Comparison of ENCODE assay signal across 16 mouse cellular contexts in the genomic region with DNA sequence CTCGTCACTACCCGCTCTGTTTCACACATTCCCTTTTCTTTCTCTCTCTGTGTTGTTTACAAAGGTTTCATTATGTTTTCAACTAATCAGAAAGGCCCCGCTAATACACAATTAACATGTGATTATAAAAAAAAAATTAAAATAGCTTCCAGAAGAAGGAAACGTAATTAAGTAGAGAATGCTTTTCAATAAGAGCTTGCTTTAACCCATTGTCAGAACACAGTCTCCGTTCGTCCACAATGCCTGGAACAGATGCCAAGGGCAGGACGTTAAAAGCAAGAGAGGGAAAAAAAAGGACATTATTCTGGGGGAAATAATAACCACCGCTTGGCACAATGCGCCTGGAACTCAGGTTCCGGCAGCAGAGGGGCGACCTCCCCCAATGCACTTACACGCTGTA.
DNase-seq lines count a peak whose midpoint lies in the region; ATAC-seq and TF ChIP-seq lines count a peak whose summit lies in the region.
"Had no signal": no experiment of that assay in that cellular context is flagged by ENCODE, and none has a peak within 500 bp of the region (broad histone marks: within the 10 kb centered on the region; RNA-seq: fewer than 3 reads in every experiment).

No protein-coding gene starts in this region.

- ATAC-seq in embryonic facial prominence, embryonic 15.5 days (ENCODE audit: insufficient number of reproducible peaks, low FRiP score, low TSS enrichment, low read depth) = no peak
- no peak for ATAC-seq in forebrain, postnatal 0 days
- ATAC-seq in erythroblast, adult 5-6 weeks (replicated peaks; ENCODE audit: low FRiP score, poor library complexity, severe bottlenecking) = no peak

- no peak overlapping the region; the same call in 1 of the 2 replicates for H3K4me3 ChIP-seq in layer of hippocampus, adult 2 months
- H3K4me3 ChIP-seq in embryonic facial prominence, embryonic 15.5 days (replicated peaks) = no peak overlapping the region
- no peak overlapping the region for H3K4me3 ChIP-seq in forebrain, postnatal 0 days (ENCODE audit: low read depth, low read length)
- H3K4me3 ChIP-seq: myocyte had no signal

- H3K4me2 ChIP-seq in embryonic facial prominence, embryonic 15.5 days (replicated peaks) = 0 out of 2 replicates have a peak overlapping the region, but pooled peaks have one; percentile 34
- H3K4me2 ChIP-seq in forebrain, postnatal 0 days (ENCODE audit: low read depth) = peak overlapping the region; percentile 32; the same call in 1 of the 2 replicates

- H3K9me3 ChIP-seq in embryonic facial prominence, embryonic 15.5 days (replicated peaks) = no peaks in the 10 kb centered on the region
- H3K9me3 ChIP-seq in forebrain, postnatal 0 days (ENCODE audit: low read length) = no peaks in the 10 kb centered on the region

- TF ChIP-seq CTCF in layer of hippocampus, adult 2 months (conservative IDR thresholded peaks at IDR 0.05) = no peak
- no peak for TF ChIP-seq CTCF in brain, embryonic 14.5 days (IDR thresholded peaks at IDR 0.05; ENCODE audit: borderline replicate concordance, extremely low read depth, insufficient read depth, insufficient read length)
- no peak for TF ChIP-seq CTCF in forebrain, postnatal 0 days (IDR thresholded peaks at IDR 0.05; ENCODE audit: low read depth)

- no peak overlapping the region for H3K9ac ChIP-seq in embryonic facial prominence, embryonic 15.5 days
- H3K9ac ChIP-seq in forebrain, postnatal 0 days = 0 out of 2 replicates have a peak overlapping the region, but pooled peaks have one; percentile 23
- H3K9ac ChIP-seq: liver, embryonic 14.5 days had no signal

- H3K27ac ChIP-seq in layer of hippocampus, adult 2 months = peak overlapping the region; percentile 69
- no peak overlapping the region for H3K27ac ChIP-seq in embryonic facial prominence, embryonic 15.5 days (replicated peaks)
- H3K27ac ChIP-seq in forebrain, postnatal 0 days (ENCODE audit: low read depth, low read length) = peak overlapping the region; percentile 72
- H3K27ac ChIP-seq: liver, embryonic 14.5 days had no signal

- 54% methylated on average over 12 of the region's 12 CpGs for WGBS in embryonic facial prominence, embryonic 15.5 days
- 11% methylated on average over 12 of the region's 12 CpGs for WGBS in forebrain, postnatal 0 days

- DNase-seq in layer of hippocampus, adult 2 months (ENCODE audit: low spot score in 2 of 2) = no peak
- no peak for DNase-seq in layer of hippocampus, postnatal 14 days (ENCODE audit: low spot score in 2 of 2)
- peak; percentile 78 for DNase-seq in brain, embryonic 14.5 days (ENCODE audit: low read depth)
- no peak for DNase-seq in forebrain, postnatal 0 days
- no peak for DNase-seq in ovary, postnatal 10 days (ENCODE audit: low spot score)
- DNase-seq in lung, postnatal 36 days = no peak
- DNase-seq: adrenal gland, postnatal 25 days; cerebellum, adult 2 months; gastrocnemius, postnatal 25 days; heart, postnatal 14 days; kidney, adult 9 months; spleen, adult 18-20 months had no signal

- H3K4me1 ChIP-seq in embryonic facial prominence, embryonic 15.5 days = peaks cover 86% of the 10 kb centered on the region
- peaks cover 63% of the 10 kb centered on the region for H3K4me1 ChIP-seq in forebrain, postnatal 0 days (ENCODE audit: insufficient read depth)

- H3K36me3 ChIP-seq in embryonic facial prominence, embryonic 15.5 days = no peaks in the 10 kb centered on the region
- H3K36me3 ChIP-seq in forebrain, postnatal 0 days (ENCODE audit: insufficient read depth) = no peaks in the 10 kb centered on the region

- TF ChIP-seq POLR2A in brain, embryonic 14.5 days (IDR thresholded peaks at IDR 0.05; ENCODE audit: borderline replicate concordance, extremely low read depth, insufficient read depth, insufficient read length, poor library complexity, severe bottlenecking) = no peak

- H3K27me3 ChIP-seq in embryonic facial prominence, embryonic 15.5 days = no peaks in the 10 kb centered on the region
- no peaks in the 10 kb centered on the region for H3K27me3 ChIP-seq in forebrain, postnatal 0 days (ENCODE audit: insufficient read depth, low read length)
